Mouse (Mus musculus): ENCODE measurements around the gene Wdr82. TPM values are rescaled to one million over a fixed set of nuclear protein-coding genes. Genes with fewer than 3 reads are reported as not detected.
A peak's percentile ranks its signal among the peaks of the same experiment; 100 is the strongest.

The Wdr82 gene
- total RNA-seq, 1 experiment from 2014 or later: 82.8 TPM

- no peak for ATAC-seq (replicated peaks; ENCODE audit: low read depth, poor library complexity, severe bottlenecking)
Observed at GRCm38 (mm10) chr9:106220894-106221523, 50.3 kb downstream of the Wdr82 start.

DNA sequence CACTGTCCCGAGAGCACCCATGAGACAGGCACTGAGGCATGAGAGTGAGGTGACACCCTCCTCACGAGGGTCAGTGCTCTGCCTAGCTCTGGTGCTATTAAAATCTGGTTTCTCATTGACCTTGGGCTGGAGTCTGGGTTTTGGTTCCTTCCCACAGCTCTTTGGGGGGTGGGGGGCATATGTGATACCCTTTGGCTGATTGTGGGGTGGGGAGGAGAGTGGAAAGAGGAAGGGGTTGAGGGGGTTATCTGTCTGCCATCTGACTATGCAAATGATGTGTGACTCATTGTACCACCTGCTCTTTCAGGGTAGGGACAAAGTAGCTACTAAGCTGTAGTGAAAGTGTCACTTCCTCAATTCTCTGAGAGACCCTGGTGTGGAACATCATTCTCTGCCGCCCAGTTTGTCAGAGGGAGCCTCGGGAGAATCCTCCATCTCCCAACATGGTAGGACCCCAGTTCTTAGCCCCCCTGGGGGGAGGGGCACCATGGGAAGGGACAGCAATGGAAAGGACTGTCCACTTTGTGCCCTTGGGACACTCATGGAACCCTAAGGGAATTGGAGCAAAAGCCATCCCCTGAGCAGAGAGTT lies 51.6 kb downstream of the Wdr82 start, which contains the start of gene Tlr9:
Gene Tlr9 (plus strand): TSS at position 338 of the 591 bp plus-strand sequence.
- ATAC-seq (replicated peaks; ENCODE audit: low read depth, poor library complexity, severe bottlenecking): peak; percentile 64

GRCm38 (mm10) chr9:106222994-106223393 lies 52.3 kb downstream of the Wdr82 start:
- peak; percentile 46 for ATAC-seq (replicated peaks; ENCODE audit: low read depth, poor library complexity, severe bottlenecking)

- ATAC-seq (replicated peaks; ENCODE audit: low read depth, poor library complexity, severe bottlenecking): no peak
Observed at GRCm38 (mm10) chr9:106225469-106226150, 54.9 kb downstream of the Wdr82 start.

GRCm38 (mm10) chr9:106226151-106226682 lies 55.5 kb downstream of the Wdr82 start:
- ATAC-seq (replicated peaks; ENCODE audit: low read depth, poor library complexity, severe bottlenecking): peak; percentile 59

DNA sequence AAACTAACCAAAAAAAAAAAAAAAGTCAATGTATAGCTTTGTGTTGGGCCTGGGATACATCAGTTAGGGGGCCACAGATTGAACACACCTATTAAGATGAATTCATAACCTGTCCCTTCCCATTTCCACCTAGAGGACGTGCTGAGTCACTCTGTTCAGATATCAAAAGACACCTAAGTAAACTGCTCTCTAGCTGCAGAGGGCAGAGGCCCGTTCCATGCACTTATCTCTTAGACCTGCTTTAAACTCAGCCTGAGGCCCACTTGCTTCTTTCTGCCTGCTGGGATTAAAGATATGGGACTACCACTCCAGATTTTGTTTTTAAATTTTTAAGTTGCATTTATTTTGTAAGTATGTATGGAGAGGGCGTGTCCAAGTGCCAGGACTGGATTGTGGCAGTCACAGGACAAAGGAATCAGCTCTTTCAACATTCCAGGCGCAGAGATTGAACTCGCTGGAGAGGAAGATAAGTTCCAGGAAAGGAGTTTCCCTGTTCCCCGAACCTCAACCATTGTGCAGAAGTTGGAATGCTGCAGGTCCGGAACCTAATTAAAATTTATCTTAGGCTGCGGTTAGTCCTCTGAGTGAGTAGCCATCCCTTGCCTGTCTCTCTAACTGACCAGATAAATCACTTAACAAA lies 57.2 kb downstream of the Wdr82 start:
- ATAC-seq (replicated peaks; ENCODE audit: low read depth, poor library complexity, severe bottlenecking): no peak

GRCm38 (mm10) chr9:106230051-106230733 lies 59.5 kb downstream of the Wdr82 start:
- ATAC-seq (replicated peaks; ENCODE audit: low read depth, poor library complexity, severe bottlenecking): peak; percentile 50

DNA sequence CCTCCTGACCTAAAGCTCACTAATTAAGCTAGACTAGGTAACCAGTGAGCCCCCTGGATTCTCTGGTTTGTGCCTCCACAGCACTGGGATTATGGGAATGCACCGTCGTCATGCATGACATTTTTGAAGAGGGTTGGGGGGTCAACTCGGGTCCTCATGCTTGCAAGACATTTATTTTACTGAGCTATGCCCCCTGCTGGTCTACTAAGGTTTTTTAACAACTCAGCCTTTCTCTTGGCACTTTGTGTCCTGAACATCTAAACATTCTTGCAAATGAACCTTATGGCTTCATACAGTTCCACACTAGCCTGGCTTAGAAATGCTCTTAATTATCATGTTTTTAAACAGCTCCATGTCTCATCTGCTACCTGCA lies 60.0 kb downstream of the Wdr82 start:
- ATAC-seq (replicated peaks; ENCODE audit: low read depth, poor library complexity, severe bottlenecking): no peak

- no peak for ATAC-seq (replicated peaks; ENCODE audit: low read depth, poor library complexity, severe bottlenecking)
Observed at GRCm38 (mm10) chr9:106231220-106231619, 60.5 kb downstream of the Wdr82 start.

GRCm38 (mm10) chr9:106231816-106232215 lies 61.1 kb downstream of the Wdr82 start:
- no peak for ATAC-seq (replicated peaks; ENCODE audit: low read depth, poor library complexity, severe bottlenecking)

DNA sequence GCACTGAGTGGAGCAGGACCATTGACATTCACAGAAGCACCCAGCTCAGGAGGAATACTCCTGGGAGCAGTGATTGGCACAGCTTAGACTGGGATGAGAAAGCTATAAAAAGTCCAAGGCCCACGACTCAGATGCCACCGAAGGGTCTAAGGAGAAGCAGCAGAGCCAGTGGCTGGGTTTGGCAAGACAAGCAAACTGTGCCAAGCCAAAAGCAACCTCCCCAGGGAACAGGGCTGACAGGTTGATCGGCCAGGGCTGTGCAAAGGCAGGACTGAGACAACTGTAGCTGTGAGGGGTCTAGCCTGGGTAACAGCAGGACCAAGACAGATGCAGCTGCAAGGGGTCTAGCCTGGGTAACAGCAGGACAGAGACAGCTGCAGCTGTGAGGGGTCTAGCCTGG lies 62.2 kb downstream of the Wdr82 start:
- ATAC-seq (replicated peaks; ENCODE audit: low read depth, poor library complexity, severe bottlenecking): no peak

DNA sequence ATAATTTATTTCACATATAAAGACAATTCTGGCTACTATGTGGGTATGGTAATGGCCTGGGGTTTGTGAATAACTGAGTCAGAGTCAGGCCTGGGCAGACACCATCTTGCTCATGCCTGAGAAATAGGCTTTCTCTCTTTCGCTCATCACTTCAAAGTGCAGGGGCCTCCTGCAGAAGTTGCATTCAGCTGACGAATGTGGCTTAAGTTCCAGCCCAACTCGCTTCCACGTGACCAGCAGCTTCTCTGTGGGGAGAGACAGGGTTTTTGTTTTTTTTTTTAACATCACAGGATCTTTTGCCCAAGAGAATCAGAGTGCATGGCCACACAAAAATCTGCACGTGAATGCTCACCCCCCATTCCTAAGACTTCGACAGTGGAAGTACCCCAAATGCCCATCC lies 63.2 kb downstream of the Wdr82 start:
- ATAC-seq (replicated peaks; ENCODE audit: low read depth, poor library complexity, severe bottlenecking): no peak

GRCm38 (mm10) chr9:106235194-106235830 lies 64.6 kb downstream of the Wdr82 start:
- ATAC-seq (replicated peaks; ENCODE audit: low read depth, poor library complexity, severe bottlenecking): no peak

GRCm38 (mm10) chr9:106236156-106236817 lies 65.6 kb downstream of the Wdr82 start:
- ATAC-seq (replicated peaks; ENCODE audit: low read depth, poor library complexity, severe bottlenecking): no peak

GRCm38 (mm10) chr9:106236818-106237211 lies 66.1 kb downstream of the Wdr82 start:
- ATAC-seq (replicated peaks; ENCODE audit: low read depth, poor library complexity, severe bottlenecking): no peak

- ATAC-seq (replicated peaks; ENCODE audit: low read depth, poor library complexity, severe bottlenecking): no peak
Observed at GRCm38 (mm10) chr9:106237401-106237800, 66.7 kb downstream of the Wdr82 start.

DNA sequence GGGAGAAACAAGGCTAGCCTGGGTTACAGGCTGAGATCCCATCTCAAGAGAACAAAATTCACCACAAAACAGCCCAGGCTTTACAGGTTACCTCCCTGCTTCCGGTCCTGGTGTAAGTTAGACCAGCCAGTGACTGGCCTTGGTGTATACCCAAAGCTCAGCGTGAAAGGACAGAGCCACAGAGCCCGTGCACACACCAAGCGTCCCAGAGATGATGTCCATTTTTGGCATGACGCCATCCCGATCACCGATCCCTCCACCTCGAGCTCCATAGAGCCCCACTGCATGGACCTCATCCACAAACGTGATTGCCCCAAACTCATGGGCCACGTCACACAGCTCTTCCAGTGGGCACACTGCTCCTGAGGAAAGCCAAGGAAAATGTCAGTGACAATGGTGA lies 67.2 kb downstream of the Wdr82 start:
- no peak for ATAC-seq (replicated peaks; ENCODE audit: low read depth, poor library complexity, severe bottlenecking)

Data from common myeloid progenitor, adult 5-6 weeks (primary cell).